Mouse (Mus musculus) stomach, postnatal 0 days (tissue): ENCODE measurements around the gene Krt81. TPM values are rescaled to one million over a fixed set of nuclear protein-coding genes. Genes with fewer than 3 reads are reported as not detected.

Source experiments
- ATAC-seq: fragments of 200-750 bp; cut with Nextera tagmentation; 2 replicates; pipeline ENCODE4 v1.8.0; 2017; ENCODE audit not compliant: low FRiP score, low TSS enrichment
- DNase-seq: peaks from one replicate; pipeline ENCODE4 v3.0.0-alpha.2; 2016; ENCODE audit warnings: low spot score
- H3K27ac ChIP-seq: fragments of 300-500 bp; sonication (generic); replicated peaks from 2 replicates; pipeline ENCODE4 v1.5.1; 2014; ENCODE audit warnings: mild to moderate bottlenecking, control low read depth
- H3K27me3 ChIP-seq: fragments of 300-500 bp; sonication (generic); 2 replicates; pipeline ENCODE4 v1.6.1; 2014; ENCODE audit warnings: low read length; ENCODE audit not compliant: control insufficient read depth, insufficient read depth
- H3K36me3 ChIP-seq: fragments of 300-500 bp; sonication (generic); 2 replicates; pipeline ENCODE4 v1.6.1; 2014; ENCODE audit warnings: low read length, mixed read lengths; ENCODE audit not compliant: control insufficient read depth, insufficient read depth
- H3K4me1 ChIP-seq: fragments of 300-500 bp; sonication (generic); replicated peaks from 2 replicates; pipeline ENCODE4 v1.6.1; 2014; ENCODE audit warnings: antibody characterized with exemption; ENCODE audit not compliant: control insufficient read depth, insufficient read depth
- H3K4me2 ChIP-seq: fragments of 300-500 bp; sonication (generic); replicated peaks from 2 replicates; pipeline ENCODE4 v1.6.1; 2014; ENCODE audit warnings: low read depth, mild to moderate bottlenecking, control low read depth, moderate library complexity
- H3K4me3 ChIP-seq: fragments of 300-500 bp; sonication (generic); 2 replicates; pipeline ENCODE4 v1.5.1; 2014; ENCODE audit warnings: low read depth, low read length, control low read depth
- H3K9ac ChIP-seq: fragments of 300-500 bp; sonication (generic); 2 replicates; pipeline ENCODE4 v1.6.1; 2014; ENCODE audit warnings: mild to moderate bottlenecking, low read length, control low read depth, mixed read lengths
- H3K9me3 ChIP-seq: fragments of 300-500 bp; sonication (generic); 2 replicates; pipeline ENCODE4 v1.6.1; 2016; ENCODE audit warnings: low read length; ENCODE audit not compliant: control insufficient read depth
- CTCF ChIP-seq: IDR thresholded peaks from 2 replicates; pipeline ENCODE4 v1.5.1; 2016; ENCODE audit warnings: antibody characterized with exemption, low read depth, mild to moderate bottlenecking, moderate library complexity
- EP300 ChIP-seq: optimal IDR thresholded peaks from 2 replicates; pipeline ENCODE3; 2016; ENCODE audit warnings: antibody characterized with exemption
- WGBS: fragments of 180-500 bp; shearing (Covaris S2); extraction: QIAGEN DNeasy Blood & Tissue Kit; methylation state at CpG from one replicate; pipeline ENCODE4 v1.1.7; 2014; 5-methylcytosine and 5-hydroxymethylcytosine counted together
- polyA plus RNA-seq: library from polyadenylated mRNA; unstranded; fragments of >200 nt; fragmentation: Nextera tagmentation; extraction: Ambion mirVana; gene quantifications from 2 replicates; pipeline ENCODE4 v1.2.1, GENCODE M21; 2015

Gene Krt81
- polyA plus RNA-seq, 1 experiment from 2014 or later = not detected

DNA sequence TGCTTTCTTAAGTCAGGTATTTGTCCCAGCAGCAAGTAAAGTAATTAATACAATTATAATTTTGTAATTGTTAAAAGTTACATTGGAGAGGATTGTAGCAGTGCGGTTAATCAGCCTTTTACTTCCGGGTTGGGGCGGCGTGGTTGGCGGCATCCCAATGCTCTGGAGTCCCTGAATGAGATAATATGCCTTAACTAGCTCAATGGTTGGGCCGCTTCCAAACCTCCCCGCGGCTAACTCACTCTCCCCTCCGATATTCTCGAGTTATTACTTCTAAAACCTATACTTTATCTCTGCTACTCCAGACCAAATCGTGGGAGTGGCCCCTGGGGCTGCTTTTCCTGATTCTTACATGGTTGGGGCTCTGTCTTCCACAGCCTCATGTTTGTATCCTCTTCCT, 17.0 kb downstream of the Krt81 start:
- Histone ChIP-seq H3K27ac (no peak overlapping the region), H3K4me2 (no peak overlapping the region), H3K36me3 (no peaks in the 10 kb centered on the region), H3K4me3 (no peak overlapping the region), H3K9ac (no peak overlapping the region), H3K4me1 (no peaks in the 10 kb centered on the region), H3K27me3 (no peaks in the 10 kb centered on the region), H3K9me3 (no peaks in the 10 kb centered on the region)
- TF ChIP-seq CTCF (no peak), EP300 (no peak)
- 58% methylated on average over 11 of the region's 11 CpGs for WGBS
- DNase-seq = no peak
- ATAC-seq = no peak

DNA sequence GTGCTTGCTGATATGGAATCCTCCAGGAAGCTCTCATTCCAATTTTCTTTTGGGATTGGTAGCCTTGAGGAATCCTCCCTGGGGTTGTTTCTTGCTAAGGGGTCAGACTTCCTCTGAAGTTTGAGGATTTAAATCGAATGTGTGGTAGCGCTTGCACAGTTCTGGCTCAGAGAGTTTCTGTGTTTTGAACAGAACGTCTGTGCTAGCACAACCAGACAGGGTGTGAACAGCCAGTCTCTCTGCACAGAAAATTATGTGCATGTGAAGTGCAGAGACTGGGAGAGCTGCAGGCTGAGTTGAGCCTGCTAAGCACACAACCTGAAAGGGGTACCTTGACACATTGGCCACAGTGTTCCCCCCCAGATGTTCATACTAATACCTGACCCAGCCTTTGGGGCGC, 22.7 kb downstream of the Krt81 start:
- WGBS = 66% methylated on average over 4 of the region's 4 CpGs

DNA sequence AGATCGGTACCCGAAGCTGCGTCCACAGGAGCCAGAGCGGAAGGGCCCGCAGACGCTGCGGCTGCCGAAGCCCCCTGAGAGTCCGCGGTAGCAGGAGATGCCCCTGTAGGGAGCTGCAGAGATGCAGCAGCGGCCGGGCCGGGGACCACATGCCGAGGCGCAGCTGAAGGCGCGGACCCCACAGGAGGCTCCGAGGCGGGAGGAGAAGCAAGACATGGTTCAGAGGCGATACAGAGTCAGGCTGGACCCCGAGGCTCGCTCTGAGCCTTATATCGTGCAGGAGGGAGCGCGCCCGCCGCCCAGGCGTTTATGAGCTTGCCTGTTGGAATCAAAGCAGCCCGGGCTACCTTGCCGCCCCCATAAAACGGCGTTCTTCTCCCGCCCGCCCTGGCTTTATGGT, 25.0 kb downstream of the Krt81 start, which contains the start of gene Krt87:
Krt87 (minus strand) TSS at position 250 of the 400 bp plus-strand sequence.
- Histone ChIP-seq H3K27me3 (no peaks in the 10 kb centered on the region), H3K9me3 (no peaks in the 10 kb centered on the region), H3K4me1 (no peaks in the 10 kb centered on the region), H3K4me2 (0 out of 2 replicates have a peak within 1 kb of the TSS, but pooled peaks have one; percentile 17), H3K27ac (no peak within 1 kb of the TSS), H3K4me3 (no peak within 1 kb of the TSS), H3K9ac (0 out of 2 replicates have a peak within 1 kb of the TSS, but pooled peaks have one; percentile 23), H3K36me3 (no peaks in the 10 kb centered on the region)
- DNase-seq (no peak), ATAC-seq (no peak)
- 5% methylated on average over 34 of the region's 34 CpGs for WGBS
- no peak for TF ChIP-seq EP300
- TF ChIP-seq CTCF = no peak

More for the DNA sequence above, 22.7 kb downstream of the Krt81 start:
- no peak for DNase-seq
- H3K27me3 ChIP-seq = no peaks in the 10 kb centered on the region
- H3K4me3 ChIP-seq = no peak overlapping the region
- H3K9ac ChIP-seq = no peak overlapping the region
- H3K4me1 ChIP-seq = no peaks in the 10 kb centered on the region
- no peak overlapping the region for H3K27ac ChIP-seq
- no peaks in the 10 kb centered on the region for H3K9me3 ChIP-seq
- H3K36me3 ChIP-seq = no peaks in the 10 kb centered on the region
- ATAC-seq = no peak
- H3K4me2 ChIP-seq = no peak overlapping the region
- TF ChIP-seq EP300 (no peak), CTCF (no peak)

DNA sequence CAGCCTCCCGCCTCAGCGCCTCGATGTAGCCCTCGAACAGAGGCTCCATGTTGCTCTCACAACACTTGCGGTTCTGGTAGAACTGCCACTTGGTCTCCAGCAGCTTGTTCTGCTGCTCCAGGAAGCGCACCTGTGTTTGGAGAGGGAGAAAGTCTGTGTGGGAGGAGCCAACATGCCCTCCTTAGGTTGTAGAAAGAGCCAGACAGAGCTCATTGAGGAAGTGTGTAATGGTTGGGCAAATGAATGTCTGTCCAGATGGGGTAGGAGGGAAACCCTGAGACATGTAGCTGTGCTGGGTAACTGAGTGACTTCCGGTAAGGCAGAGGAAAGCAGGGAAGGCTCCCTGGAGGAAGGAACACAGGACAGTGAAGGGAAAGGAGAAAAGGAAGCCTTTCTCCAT, 26.9 kb downstream of the Krt81 start:
- no peak overlapping the region for H3K9ac ChIP-seq
- no peak overlapping the region for H3K27ac ChIP-seq
- H3K4me2 ChIP-seq = no peak overlapping the region
- H3K27me3 ChIP-seq = no peaks in the 10 kb centered on the region
- H3K4me3 ChIP-seq = no peak overlapping the region
- DNase-seq (no peak), ATAC-seq (no peak)
- TF ChIP-seq CTCF (no peak), EP300 (no peak)
- H3K36me3 ChIP-seq = no peaks in the 10 kb centered on the region
- no peaks in the 10 kb centered on the region for H3K9me3 ChIP-seq
- 76% methylated on average over 7 of the region's 7 CpGs for WGBS
- no peaks in the 10 kb centered on the region for H3K4me1 ChIP-seq

DNA sequence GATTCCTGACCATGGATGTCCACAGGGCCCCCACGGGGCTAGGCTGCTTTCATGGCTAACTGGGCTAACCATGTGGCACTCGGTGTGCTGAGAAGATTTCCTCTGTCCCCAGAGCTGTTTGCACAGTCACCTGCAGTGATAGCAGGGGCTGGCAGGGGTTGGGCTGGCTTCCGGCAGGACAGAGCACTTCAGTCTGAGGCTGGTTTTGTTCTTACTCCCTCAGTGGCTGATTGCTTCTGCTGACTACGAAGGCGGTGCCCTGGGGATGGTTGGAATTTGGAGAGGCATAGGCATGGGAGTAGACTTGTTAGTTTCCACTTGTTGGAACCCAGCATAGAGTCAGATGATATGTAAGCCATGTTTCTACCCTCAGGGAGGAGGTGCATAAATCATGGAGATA, 38.6 kb downstream of the Krt81 start:
- whole genome bisulfite sequencing = 26% methylated on average over 5 of the region's 5 CpGs
- H3K36me3 ChIP-seq = no peaks in the 10 kb centered on the region; the same call in 1 of the 2 replicates
- no peaks in the 10 kb centered on the region for H3K4me1 ChIP-seq
- no peak overlapping the region for H3K4me2 ChIP-seq
- H3K27ac ChIP-seq = no peak overlapping the region
- TF ChIP-seq CTCF (no peak), EP300 (no peak)
- no peak overlapping the region for H3K9ac ChIP-seq
- ATAC-seq = peak; percentile 15; the same call in 1 of the 2 replicates
- no peak overlapping the region for H3K4me3 ChIP-seq
- no peak for DNase-seq
- no peaks in the 10 kb centered on the region for H3K9me3 ChIP-seq
- H3K27me3 ChIP-seq = no peaks in the 10 kb centered on the region

DNA sequence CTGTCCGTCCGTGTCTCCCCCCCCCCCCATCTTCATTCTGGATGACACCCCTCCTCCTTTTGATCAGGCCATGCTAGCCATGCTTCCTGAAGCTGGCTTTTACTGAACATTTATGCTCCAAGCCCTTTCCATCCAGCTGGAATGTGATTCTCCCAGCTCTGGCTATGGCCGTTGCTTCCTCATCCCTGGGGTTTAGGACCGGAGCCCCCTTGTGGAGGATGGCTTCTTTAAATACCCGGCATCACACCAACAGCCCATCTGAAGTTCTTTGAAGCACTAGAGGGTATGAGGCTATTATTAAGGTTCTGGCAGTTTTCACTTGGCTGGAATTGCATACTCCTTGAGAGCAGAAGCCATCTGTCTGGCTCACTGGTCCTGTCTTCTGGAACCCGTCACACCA, 42.6 kb downstream of the Krt81 start:
- no peak overlapping the region for H3K4me2 ChIP-seq
- H3K9me3 ChIP-seq = no peaks in the 10 kb centered on the region
- no peak overlapping the region for H3K27ac ChIP-seq
- 55% methylated on average over 6 of the region's 6 CpGs for WGBS
- H3K4me3 ChIP-seq = no peak overlapping the region
- H3K4me1 ChIP-seq = no peaks in the 10 kb centered on the region
- DNase-seq = no peak
- H3K36me3 ChIP-seq = no peaks in the 10 kb centered on the region; the same call in 1 of the 2 replicates
- H3K9ac ChIP-seq = no peak overlapping the region
- TF ChIP-seq EP300 (no peak), CTCF (peak; percentile 71)
- no peaks in the 10 kb centered on the region for H3K27me3 ChIP-seq
- ATAC-seq = no peak
